ENCODE assay signal across 8 mouse cellular contexts in the genomic region with DNA sequence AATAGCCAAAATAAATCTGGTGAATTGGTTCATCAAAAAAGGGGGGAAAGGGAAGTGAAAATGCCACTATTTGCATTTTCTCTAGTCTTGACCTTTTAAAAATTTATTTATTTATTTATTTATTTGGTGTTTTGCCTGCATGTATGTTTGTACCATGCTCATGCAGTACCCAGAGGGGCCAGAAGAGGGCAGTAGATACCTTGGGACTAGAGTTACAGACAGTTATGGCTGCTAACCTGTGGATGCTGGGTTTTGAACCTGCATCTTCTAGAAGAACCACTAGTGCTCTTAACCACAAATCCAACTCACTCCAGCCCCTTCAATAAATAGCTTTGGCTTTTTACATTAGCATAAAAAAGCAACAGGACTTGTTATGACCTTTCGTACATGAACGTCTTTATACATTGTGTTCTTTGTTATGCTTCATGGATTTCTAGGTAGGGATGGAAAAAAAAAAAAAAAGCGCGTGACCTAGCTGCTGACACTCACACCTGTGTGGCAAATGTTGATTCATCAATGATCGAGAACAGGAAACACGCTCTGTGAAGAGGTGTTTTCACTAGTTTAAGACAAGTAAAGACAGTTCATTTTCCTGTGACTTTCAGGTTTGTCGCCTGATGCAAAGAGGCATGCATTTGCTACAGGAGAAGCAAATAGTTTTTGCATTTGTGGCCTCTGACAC. TPM values are rescaled to one million over a fixed set of nuclear protein-coding genes. Genes with fewer than 3 reads are reported as not detected.
DNase-seq lines count a peak whose midpoint lies in the region; ATAC-seq and TF ChIP-seq lines count a peak whose summit lies in the region.

No protein-coding gene starts in this region.

- WGBS in hindbrain, embryonic 11.5 days = 87% methylated on average over 7 of the region's 7 CpGs
- WGBS in hindbrain, embryonic 16.5 days = 89% methylated on average over 7 of the region's 7 CpGs
- WGBS in midbrain, embryonic 14.5 days = 89% methylated on average over 7 of the region's 7 CpGs

- peak; percentile 84 for DNase-seq in hindbrain, embryonic 11.5 days (ENCODE audit: low spot score)
- DNase-seq in adrenal gland, adult 18-20 months (ENCODE audit: low spot score in 2 of 2) = peak; percentile 72 to 82
- DNase-seq in heart, postnatal 36 days = peak; percentile 65 to 81
- peak; percentile 80 to 84 for DNase-seq in left cerebral cortex, postnatal 14 days (ENCODE audit: low spot score in 2 of 2)
- peak; percentile 80 for DNase-seq in midbrain, embryonic 14.5 days

- no peak overlapping the region for H3K4me2 ChIP-seq in hindbrain, embryonic 11.5 days (replicated peaks; ENCODE audit: low read depth, low read length)
- no peak overlapping the region for H3K4me2 ChIP-seq in hindbrain, embryonic 16.5 days (ENCODE audit: low read length)
- H3K4me2 ChIP-seq in midbrain, embryonic 14.5 days (ENCODE audit: low read length) = no peak overlapping the region

- H3K27ac ChIP-seq in hindbrain, embryonic 11.5 days (ENCODE audit: low read depth, low read length) = no peak overlapping the region
- H3K27ac ChIP-seq in hindbrain, embryonic 16.5 days (ENCODE audit: low read depth, low read length) = no peak overlapping the region
- H3K27ac ChIP-seq in cortical plate, adult 2 months (ENCODE audit: insufficient read depth, low read length) = no peak overlapping the region
- H3K27ac ChIP-seq in midbrain, embryonic 14.5 days (replicated peaks; ENCODE audit: low read depth, low read length) = no peak overlapping the region
- H3K27ac ChIP-seq in testis, adult 2 months (ENCODE audit: control insufficient read depth, insufficient read depth, low read depth, low read length) = no peak overlapping the region

- no peak for TF ChIP-seq POLR2A in cortical plate, adult 2 months (IDR thresholded peaks at IDR 0.05; ENCODE audit: extremely low read depth, insufficient read depth, low read length)
- TF ChIP-seq POLR2A in testis, adult 2 months (IDR thresholded peaks at IDR 0.05; ENCODE audit: control insufficient read depth, low read depth, low read length) = no peak

- H3K4me3 ChIP-seq in hindbrain, embryonic 11.5 days (ENCODE audit: low read depth, low read length) = no peak overlapping the region
- no peak overlapping the region for H3K4me3 ChIP-seq in hindbrain, embryonic 16.5 days (ENCODE audit: low read length)
- no peak overlapping the region for H3K4me3 ChIP-seq in cortical plate, adult 2 months (ENCODE audit: insufficient read depth, low read length)
- H3K4me3 ChIP-seq in midbrain, embryonic 14.5 days (replicated peaks; ENCODE audit: low read depth, low read length) = no peak overlapping the region
- no peak overlapping the region for H3K4me3 ChIP-seq in testis, adult 2 months (ENCODE audit: control insufficient read depth, low read depth, low read length)

- no peaks in the 10 kb centered on the region for H3K36me3 ChIP-seq in hindbrain, embryonic 11.5 days (ENCODE audit: control insufficient read depth, insufficient read depth, low read length)
- H3K36me3 ChIP-seq in hindbrain, embryonic 16.5 days (ENCODE audit: control insufficient read depth, insufficient read depth, low read length) = no peaks in the 10 kb centered on the region
- no peaks in the 10 kb centered on the region for H3K36me3 ChIP-seq in midbrain, embryonic 14.5 days (ENCODE audit: control insufficient read depth, insufficient read depth, low read length)
- H3K36me3 ChIP-seq in testis, adult 2 months (ENCODE audit: control insufficient read depth, insufficient read depth, low read length) = no peaks in the 10 kb centered on the region

- H3K9ac ChIP-seq in hindbrain, embryonic 11.5 days (ENCODE audit: low read depth, low read length) = no peak overlapping the region
- no peak overlapping the region for H3K9ac ChIP-seq in hindbrain, embryonic 16.5 days (ENCODE audit: low read depth, low read length)
- no peak overlapping the region for H3K9ac ChIP-seq in midbrain, embryonic 14.5 days (replicated peaks; ENCODE audit: low read length)

- peak; percentile 70 for TF ChIP-seq CTCF in cortical plate, adult 2 months (IDR thresholded peaks at IDR 0.05; ENCODE audit: extremely low read depth, insufficient read depth, low read length)
- peak; percentile 19; the same call in 1 of the 2 replicates for TF ChIP-seq CTCF in testis, adult 2 months (IDR thresholded peaks at IDR 0.05; ENCODE audit: control insufficient read depth, insufficient read depth, insufficient replicate concordance, low read depth, low read length)

- 0 out of 2 replicates have a peak, but pooled peaks have one; percentile 58 for ATAC-seq in hindbrain, embryonic 11.5 days (ENCODE audit: low FRiP score)
- no peak for ATAC-seq in hindbrain, embryonic 16.5 days
- no peak; the same call in 1 of the 2 replicates for ATAC-seq in midbrain, embryonic 14.5 days (ENCODE audit: low FRiP score, low TSS enrichment)

- intact Hi-C loops in heart, postnatal 36 days (cut with DNase I) = no loop called here
- intact Hi-C loops in left cerebral cortex, postnatal 14 days (cut with DNase I) = no loop called here

- H3K27me3 ChIP-seq in hindbrain, embryonic 11.5 days (ENCODE audit: control insufficient read depth, insufficient read depth, low read length) = no peaks in the 10 kb centered on the region
- no peaks in the 10 kb centered on the region for H3K27me3 ChIP-seq in hindbrain, embryonic 16.5 days (replicated peaks; ENCODE audit: control insufficient read depth, insufficient read depth, low read length)
- H3K27me3 ChIP-seq in midbrain, embryonic 14.5 days (ENCODE audit: control insufficient read depth, insufficient read depth, low read length) = no peaks in the 10 kb centered on the region
- no peaks in the 10 kb centered on the region for H3K27me3 ChIP-seq in testis, adult 2 months (ENCODE audit: control insufficient read depth, insufficient read depth, low read length)

- H3K4me1 ChIP-seq in hindbrain, embryonic 11.5 days (replicated peaks; ENCODE audit: control insufficient read depth, insufficient read depth, low read length) = no peaks in the 10 kb centered on the region
- H3K4me1 ChIP-seq in hindbrain, embryonic 16.5 days (ENCODE audit: control insufficient read depth, insufficient read depth, low read depth, low read length) = no peaks in the 10 kb centered on the region
- H3K4me1 ChIP-seq in cortical plate, adult 2 months (ENCODE audit: control insufficient read depth, insufficient read depth, low read length) = no peaks in the 10 kb centered on the region
- no peaks in the 10 kb centered on the region for H3K4me1 ChIP-seq in midbrain, embryonic 14.5 days (ENCODE audit: control insufficient read depth, insufficient read depth, low read length)
- peaks cover 2% of the 10 kb centered on the region; the same call in 1 of the 2 replicates for H3K4me1 ChIP-seq in testis, adult 2 months (ENCODE audit: control insufficient read depth, insufficient read depth, low read length)

- no peaks in the 10 kb centered on the region for H3K9me3 ChIP-seq in hindbrain, embryonic 11.5 days (ENCODE audit: control insufficient read depth, low read length)
- no peaks in the 10 kb centered on the region for H3K9me3 ChIP-seq in hindbrain, embryonic 16.5 days (ENCODE audit: control insufficient read depth, low read length)
- H3K9me3 ChIP-seq in midbrain, embryonic 14.5 days (ENCODE audit: control insufficient read depth, low read length) = no peaks in the 10 kb centered on the region

RNA-seq across cellular contexts. Expression of a gene that starts 9.8 kb away (rescaled TPM):
- 27.4 and 27.8 TPM in 2 replicates for polyA plus RNA-seq in hindbrain, embryonic 11.5 days (2014; fragmentation: Nextera tagmentation; extraction: Ambion mirVana)
- 15.2 and 17.2 TPM in 2 replicates for polyA plus RNA-seq in hindbrain, embryonic 16.5 days (2015; fragmentation: Nextera tagmentation; extraction: Ambion mirVana)
- total RNA-seq in adrenal gland, adult 18-20 months (2021) = 10 to 100 TPM; 22.0 to 32.3 TPM
- polyA plus RNA-seq in cortical plate, adult 2 months (2012; rRNA removed) = 18.6 and 21.0 TPM in 2 replicates
- 10 to 100 TPM; 10.4 to 11.5 TPM for total RNA-seq in heart, postnatal 36 days (2021)
- total RNA-seq in left cerebral cortex, postnatal 14 days (2021) = 10 to 100 TPM; 21.5 to 25.3 TPM
- polyA plus RNA-seq in midbrain, embryonic 14.5 days (2014; fragmentation: Nextera tagmentation; extraction: Ambion mirVana) = 9.9 and 11.1 TPM in 2 replicates
- polyA plus RNA-seq in testis, adult 2 months (2012; rRNA removed) = 5.3 and 9.8 TPM in 2 replicates

RNA-seq across cellular contexts. Expression of a gene that starts 22.3 kb away (rescaled TPM):
- 0.46 and 0.80 TPM in 2 replicates for polyA plus RNA-seq in hindbrain, embryonic 11.5 days (2014; fragmentation: Nextera tagmentation; extraction: Ambion mirVana)
- 0.40 and 0.50 TPM in 2 replicates for polyA plus RNA-seq in hindbrain, embryonic 16.5 days (2015; fragmentation: Nextera tagmentation; extraction: Ambion mirVana)
- not detected for total RNA-seq in adrenal gland, adult 18-20 months (2021)
- polyA plus RNA-seq in cortical plate, adult 2 months (2012; rRNA removed) = 1.5 and 2.0 TPM in 2 replicates
- not detected for total RNA-seq in heart, postnatal 36 days (2021)
- under 1 TPM; 0.66 to 0.72 TPM for total RNA-seq in left cerebral cortex, postnatal 14 days (2021)
- 0.20 and 0.55 TPM in 2 replicates for polyA plus RNA-seq in midbrain, embryonic 14.5 days (2014; fragmentation: Nextera tagmentation; extraction: Ambion mirVana)
- polyA plus RNA-seq in testis, adult 2 months (2012; rRNA removed) = 0.05 TPM in 1 of 2 replicates, not detected in the other
